ENCODE assay signal across 13 mouse cellular contexts in genomic region chr13:59779213-59779612, GRCm38 (mm10). TPM values are rescaled to one million over a fixed set of nuclear protein-coding genes. Genes with fewer than 3 reads are reported as not detected.
DNase-seq lines count a peak whose midpoint lies in the region; ATAC-seq and TF ChIP-seq lines count a peak whose summit lies in the region.
"Had no signal": no experiment of that assay in that cellular context is flagged by ENCODE, and none has a peak within 500 bp of the region (broad histone marks: within the 10 kb centered on the region; RNA-seq: fewer than 3 reads in every experiment).

No protein-coding gene starts in this region.

- no peak overlapping the region for H3K27ac ChIP-seq in hindbrain, postnatal 0 days
- H3K27ac ChIP-seq in hindbrain, embryonic 12.5 days, result no peak overlapping the region
- H3K27ac ChIP-seq in thymus, adult 2 months (ENCODE audit: control insufficient read depth, insufficient read depth, low read length), result no peak overlapping the region
- H3K27ac ChIP-seq in stomach, postnatal 0 days (replicated peaks), result no peak overlapping the region
- no peak overlapping the region for H3K27ac ChIP-seq in midbrain, embryonic 16.5 days (ENCODE audit: low read length)
- H3K27ac ChIP-seq: midbrain, embryonic 12.5 days; stomach, embryonic 15.5 days had no signal

- no peak overlapping the region for H3K4me3 ChIP-seq in hindbrain, postnatal 0 days (ENCODE audit: low read length)
- no peak overlapping the region for H3K4me3 ChIP-seq in hindbrain, embryonic 12.5 days
- no peak overlapping the region for H3K4me3 ChIP-seq in thymus, adult 2 months (ENCODE audit: control insufficient read depth, insufficient read depth, low read length)
- no peak overlapping the region for H3K4me3 ChIP-seq in stomach, postnatal 0 days (ENCODE audit: low read depth, low read length)
- no peak overlapping the region for H3K4me3 ChIP-seq in midbrain, embryonic 16.5 days (ENCODE audit: low read depth, low read length)
- H3K4me3 ChIP-seq: midbrain, embryonic 12.5 days; stomach, embryonic 15.5 days had no signal

- H3K36me3 ChIP-seq in hindbrain, postnatal 0 days (ENCODE audit: insufficient read depth, low read length), result peaks cover 71% of the 10 kb centered on the region
- H3K36me3 ChIP-seq in hindbrain, embryonic 12.5 days, result peaks cover 90% of the 10 kb centered on the region
- peaks cover 86% of the 10 kb centered on the region for H3K36me3 ChIP-seq in thymus, adult 2 months (ENCODE audit: control insufficient read depth, insufficient read depth, low read length)
- H3K36me3 ChIP-seq in stomach, postnatal 0 days (ENCODE audit: control insufficient read depth, insufficient read depth, low read length), result peaks cover 40% of the 10 kb centered on the region
- peaks cover 60% of the 10 kb centered on the region for H3K36me3 ChIP-seq in midbrain, embryonic 16.5 days (ENCODE audit: control insufficient read depth, insufficient read depth, low read length)

- TF ChIP-seq POLR2A in thymus, adult 2 months (IDR thresholded peaks at IDR 0.05; ENCODE audit: control insufficient read depth, extremely low read depth, insufficient read depth, low read length, poor library complexity), result no peak

- H3K9me3 ChIP-seq in hindbrain, postnatal 0 days (ENCODE audit: low read length), result no peaks in the 10 kb centered on the region
- H3K9me3 ChIP-seq in hindbrain, embryonic 12.5 days (replicated peaks), result no peaks in the 10 kb centered on the region
- H3K9me3 ChIP-seq in stomach, postnatal 0 days (ENCODE audit: control insufficient read depth, low read length), result no peaks in the 10 kb centered on the region
- no peaks in the 10 kb centered on the region for H3K9me3 ChIP-seq in midbrain, embryonic 16.5 days (replicated peaks; ENCODE audit: control insufficient read depth, low read length, poor library complexity, severe bottlenecking)
- H3K9me3 ChIP-seq: midbrain, embryonic 12.5 days; stomach, embryonic 15.5 days had no signal

- DNase-seq in hindbrain, postnatal 0 days (ENCODE audit: low spot score), result peak; percentile 20
- peak; percentile 31 for DNase-seq in thymus, adult 2 months
- DNase-seq in thymus, postnatal 10 days (ENCODE audit: low spot score in 2 of 2), result no peak
- no peak for DNase-seq in stomach, postnatal 0 days (ENCODE audit: low spot score)
- no peak for DNase-seq in right cerebral cortex, postnatal 36 days (ENCODE audit: low spot score in 2 of 2)

- TF ChIP-seq EP300 in stomach, postnatal 0 days (optimal IDR thresholded peaks at IDR 0.05), result no peak

- no peak overlapping the region for H3K4me2 ChIP-seq in hindbrain, postnatal 0 days (ENCODE audit: low read depth, low read length)
- H3K4me2 ChIP-seq in hindbrain, embryonic 12.5 days (replicated peaks), result no peak overlapping the region
- H3K4me2 ChIP-seq in stomach, postnatal 0 days (replicated peaks; ENCODE audit: low read depth), result no peak overlapping the region
- H3K4me2 ChIP-seq in midbrain, embryonic 16.5 days (ENCODE audit: low read length), result no peak overlapping the region
- H3K4me2 ChIP-seq: midbrain, embryonic 12.5 days; stomach, embryonic 15.5 days had no signal

- no peak for ATAC-seq in hindbrain, postnatal 0 days
- no peak for ATAC-seq in hindbrain, embryonic 12.5 days (ENCODE audit: low FRiP score)
- peak; percentile 49 for ATAC-seq in erythroblast, adult 5-6 weeks (replicated peaks; ENCODE audit: low FRiP score, poor library complexity, severe bottlenecking)
- ATAC-seq in stomach, postnatal 0 days (ENCODE audit: low FRiP score, low TSS enrichment), result peak; percentile 41; the same call in 1 of the 2 replicates
- no peak for ATAC-seq in midbrain, embryonic 16.5 days

- H3K9ac ChIP-seq in hindbrain, postnatal 0 days (replicated peaks; ENCODE audit: low read length), result no peak overlapping the region
- H3K9ac ChIP-seq in hindbrain, embryonic 12.5 days, result no peak overlapping the region
- H3K9ac ChIP-seq in stomach, postnatal 0 days (ENCODE audit: low read length), result no peak overlapping the region
- H3K9ac ChIP-seq in midbrain, embryonic 16.5 days (ENCODE audit: low read depth, low read length), result no peak overlapping the region
- H3K9ac ChIP-seq: midbrain, embryonic 12.5 days; stomach, embryonic 15.5 days had no signal

- WGBS in hindbrain, postnatal 0 days, result 83% methylated on average over 4 of the region's 4 CpGs
- WGBS in hindbrain, embryonic 12.5 days, result 92% methylated on average over 4 of the region's 4 CpGs
- WGBS in thymus, adult 2 months, result 80% methylated on average over 4 of the region's 4 CpGs
- 77% methylated on average over 4 of the region's 4 CpGs for WGBS in stomach, postnatal 0 days
- WGBS in midbrain, embryonic 16.5 days, result 87% methylated on average over 4 of the region's 4 CpGs

- no peaks in the 10 kb centered on the region for H3K27me3 ChIP-seq in hindbrain, postnatal 0 days (ENCODE audit: insufficient read depth, low read length)
- H3K27me3 ChIP-seq in hindbrain, embryonic 12.5 days, result no peaks in the 10 kb centered on the region
- H3K27me3 ChIP-seq in thymus, adult 2 months (ENCODE audit: control insufficient read depth, insufficient read depth, low read length), result no peaks in the 10 kb centered on the region
- no peaks in the 10 kb centered on the region for H3K27me3 ChIP-seq in stomach, postnatal 0 days (ENCODE audit: control insufficient read depth, insufficient read depth, low read length)
- H3K27me3 ChIP-seq in midbrain, embryonic 16.5 days (ENCODE audit: control insufficient read depth, insufficient read depth, low read depth, low read length), result no peaks in the 10 kb centered on the region
- H3K27me3 ChIP-seq: midbrain, embryonic 12.5 days; stomach, embryonic 15.5 days had no signal

- peak; percentile 37; the same call in 1 of the 2 replicates for TF ChIP-seq CTCF in hindbrain, postnatal 0 days (IDR thresholded peaks at IDR 0.05; ENCODE audit: low read depth)
- no peak for TF ChIP-seq CTCF in thymus, adult 2 months (IDR thresholded peaks at IDR 0.05; ENCODE audit: borderline replicate concordance, control insufficient read depth, extremely low read depth, insufficient read depth, low read length, poor library complexity)
- peak; percentile 51 for TF ChIP-seq CTCF in stomach, postnatal 0 days (IDR thresholded peaks at IDR 0.05; ENCODE audit: low read depth)

- H3K4me1 ChIP-seq in hindbrain, postnatal 0 days (ENCODE audit: insufficient read depth, low read length), result no peaks in the 10 kb centered on the region
- no peaks in the 10 kb centered on the region for H3K4me1 ChIP-seq in hindbrain, embryonic 12.5 days
- peaks cover 3% of the 10 kb centered on the region; the same call in 1 of the 2 replicates for H3K4me1 ChIP-seq in thymus, adult 2 months (replicated peaks; ENCODE audit: control insufficient read depth, insufficient read depth, low read length)
- H3K4me1 ChIP-seq in stomach, postnatal 0 days (replicated peaks; ENCODE audit: control insufficient read depth, insufficient read depth), result no peaks in the 10 kb centered on the region
- H3K4me1 ChIP-seq in midbrain, embryonic 16.5 days (ENCODE audit: control insufficient read depth, insufficient read depth, low read length), result no peaks in the 10 kb centered on the region
- H3K4me1 ChIP-seq: midbrain, embryonic 12.5 days; stomach, embryonic 15.5 days had no signal

RNA-seq across cellular contexts. Expression of gene Gm49354, which starts 2.8 kb away (rescaled TPM):
- not detected in 2 replicates for total RNA-seq in hindbrain, postnatal 0 days (2014; rRNA removed)
- polyA plus RNA-seq in hindbrain, postnatal 0 days (2015; fragmentation: Nextera tagmentation; extraction: Ambion mirVana), result not detected in 2 replicates
- not detected in 2 replicates for polyA plus RNA-seq in hindbrain, embryonic 12.5 days (2016; fragmentation: Nextera tagmentation; extraction: Ambion mirVana)
- polyA plus RNA-seq in thymus, adult 2 months (2012; rRNA removed), result not detected in 2 replicates
- not detected in 2 replicates for total RNA-seq in erythroblast, adult 5-6 weeks (2015; ENCODE audit: low replicate concordance)
- total RNA-seq in erythroblast, adult 5-6 weeks (2017; ENCODE audit: low replicate concordance), result 254 and 1,206 TPM in 2 replicates
- polyA plus RNA-seq in stomach, postnatal 0 days (2015; fragmentation: Nextera tagmentation; extraction: Ambion mirVana), result not detected in 2 replicates
- polyA plus RNA-seq in midbrain, embryonic 16.5 days (2015; fragmentation: Nextera tagmentation; extraction: Ambion mirVana), result not detected in 2 replicates
- total RNA-seq: layer of hippocampus, adult 18-20 months had no signal
- polyA plus RNA-seq: heart, embryonic 16.5 days; limb, embryonic 11.5 days; midbrain, embryonic 12.5 days; stomach, embryonic 15.5 days had no signal

RNA-seq across cellular contexts. Expression of gene Isca1, which starts 9.6 kb away (rescaled TPM):
- total RNA-seq in hindbrain, postnatal 0 days (2014; rRNA removed), result 85.5 and 92.8 TPM in 2 replicates
- polyA plus RNA-seq in hindbrain, postnatal 0 days (2015; fragmentation: Nextera tagmentation; extraction: Ambion mirVana), result 167 TPM in 2 replicates
- 124 and 130 TPM in 2 replicates for polyA plus RNA-seq in hindbrain, embryonic 12.5 days (2016; fragmentation: Nextera tagmentation; extraction: Ambion mirVana)
- polyA plus RNA-seq in thymus, adult 2 months (2012; rRNA removed), result 56.7 and 80.3 TPM in 2 replicates
- 667 and 741 TPM in 2 replicates for total RNA-seq in erythroblast, adult 5-6 weeks (2015; ENCODE audit: low replicate concordance)
- total RNA-seq in erythroblast, adult 5-6 weeks (2017; ENCODE audit: low replicate concordance), result 673 and 742 TPM in 2 replicates
- 73.4 and 77.1 TPM in 2 replicates for polyA plus RNA-seq in stomach, postnatal 0 days (2015; fragmentation: Nextera tagmentation; extraction: Ambion mirVana)
- polyA plus RNA-seq in midbrain, embryonic 16.5 days (2015; fragmentation: Nextera tagmentation; extraction: Ambion mirVana), result 164 and 165 TPM in 2 replicates

RNA-seq across cellular contexts. Expression of gene 1700014D04Rik, which starts 32.7 kb away (rescaled TPM):
- 0.16 and 0.29 TPM in 2 replicates for total RNA-seq in hindbrain, postnatal 0 days (2014; rRNA removed)
- 0.18 and 0.24 TPM in 2 replicates for polyA plus RNA-seq in hindbrain, postnatal 0 days (2015; fragmentation: Nextera tagmentation; extraction: Ambion mirVana)
- 0.10 TPM in 1 of 2 replicates, not detected in the other for polyA plus RNA-seq in hindbrain, embryonic 12.5 days (2016; fragmentation: Nextera tagmentation; extraction: Ambion mirVana)
- polyA plus RNA-seq in thymus, adult 2 months (2012; rRNA removed), result 0.05 and 0.07 TPM in 2 replicates
- 0.77 TPM in 1 of 2 replicates, not detected in the other for total RNA-seq in erythroblast, adult 5-6 weeks (2015; ENCODE audit: low replicate concordance)
- total RNA-seq in erythroblast, adult 5-6 weeks (2017; ENCODE audit: low replicate concordance), result 0.42 and 4.8 TPM in 2 replicates
- polyA plus RNA-seq in stomach, postnatal 0 days (2015; fragmentation: Nextera tagmentation; extraction: Ambion mirVana), result 0.02 TPM in 1 of 2 replicates, not detected in the other
- polyA plus RNA-seq in midbrain, embryonic 16.5 days (2015; fragmentation: Nextera tagmentation; extraction: Ambion mirVana), result 0.24 and 0.52 TPM in 2 replicates
- polyA plus RNA-seq: heart, embryonic 16.5 days; limb, embryonic 11.5 days; midbrain, embryonic 12.5 days; stomach, embryonic 15.5 days had no signal

RNA-seq across cellular contexts. Expression of gene Tut7, which starts 43.7 kb away (rescaled TPM):
- total RNA-seq in hindbrain, postnatal 0 days (2014; rRNA removed), result 27.9 and 29.5 TPM in 2 replicates
- polyA plus RNA-seq in hindbrain, postnatal 0 days (2015; fragmentation: Nextera tagmentation; extraction: Ambion mirVana), result 35.5 and 36.8 TPM in 2 replicates
- polyA plus RNA-seq in hindbrain, embryonic 12.5 days (2016; fragmentation: Nextera tagmentation; extraction: Ambion mirVana), result 62.9 and 70.8 TPM in 2 replicates
- 43.6 and 47.4 TPM in 2 replicates for polyA plus RNA-seq in thymus, adult 2 months (2012; rRNA removed)
- 557 and 663 TPM in 2 replicates for total RNA-seq in erythroblast, adult 5-6 weeks (2015; ENCODE audit: low replicate concordance)
- 973 and 1,053 TPM in 2 replicates for total RNA-seq in erythroblast, adult 5-6 weeks (2017; ENCODE audit: low replicate concordance)
- polyA plus RNA-seq in stomach, postnatal 0 days (2015; fragmentation: Nextera tagmentation; extraction: Ambion mirVana), result 29.1 and 31.6 TPM in 2 replicates
- 45.0 and 47.9 TPM in 2 replicates for polyA plus RNA-seq in midbrain, embryonic 16.5 days (2015; fragmentation: Nextera tagmentation; extraction: Ambion mirVana)

RNA-seq across cellular contexts. Expression of gene Spata31d1d, which starts 47.7 kb away (rescaled TPM):
- total RNA-seq in hindbrain, postnatal 0 days (2014; rRNA removed), result not detected in 2 replicates
- polyA plus RNA-seq in hindbrain, postnatal 0 days (2015; fragmentation: Nextera tagmentation; extraction: Ambion mirVana), result not detected in 2 replicates
- polyA plus RNA-seq in hindbrain, embryonic 12.5 days (2016; fragmentation: Nextera tagmentation; extraction: Ambion mirVana), result not detected in 2 replicates
- 0.05 TPM in 1 of 2 replicates, not detected in the other for polyA plus RNA-seq in thymus, adult 2 months (2012; rRNA removed)
- not detected in 2 replicates for total RNA-seq in erythroblast, adult 5-6 weeks (2015; ENCODE audit: low replicate concordance)
- 0.26 TPM in 1 of 2 replicates, not detected in the other for total RNA-seq in erythroblast, adult 5-6 weeks (2017; ENCODE audit: low replicate concordance)
- not detected in 2 replicates for polyA plus RNA-seq in stomach, postnatal 0 days (2015; fragmentation: Nextera tagmentation; extraction: Ambion mirVana)
- polyA plus RNA-seq in midbrain, embryonic 16.5 days (2015; fragmentation: Nextera tagmentation; extraction: Ambion mirVana), result not detected in 2 replicates
- total RNA-seq: layer of hippocampus, adult 18-20 months had no signal
- polyA plus RNA-seq: heart, embryonic 16.5 days; limb, embryonic 11.5 days; midbrain, embryonic 12.5 days; stomach, embryonic 15.5 days had no signal

Comparison
In these comparisons a context has a peak if more than half of its experiments do, and no peak if none do; other contexts are left out.
1. DNase-seq: peak in hindbrain, postnatal 0 days (single experiment) and thymus, adult 2 months (single experiment); none in thymus, postnatal 10 days (0 of 2), stomach, postnatal 0 days (single experiment) and right cerebral cortex, postnatal 36 days (0 of 2).
2. ATAC-seq: peak in erythroblast, adult 5-6 weeks (single experiment) and stomach, postnatal 0 days (single experiment); none in hindbrain, postnatal 0 days (single experiment), hindbrain, embryonic 12.5 days (single experiment) and midbrain, embryonic 16.5 days (single experiment).